Mouse (Mus musculus): Measurements from ENCODE around the gene Klrb1c. TPM values are rescaled to one million over a fixed set of nuclear protein-coding genes. Genes with fewer than 3 reads are reported as not detected.
"Not testable (repeated sequence)": the region's sequence is repeated elsewhere in the genome, so short reads cannot be mapped to it uniquely, and the experiment has no call there.

Gene Klrb1c
- polyA plus RNA-seq, 2 experiments: 0.15 TPM; not detected in 1

DNA sequence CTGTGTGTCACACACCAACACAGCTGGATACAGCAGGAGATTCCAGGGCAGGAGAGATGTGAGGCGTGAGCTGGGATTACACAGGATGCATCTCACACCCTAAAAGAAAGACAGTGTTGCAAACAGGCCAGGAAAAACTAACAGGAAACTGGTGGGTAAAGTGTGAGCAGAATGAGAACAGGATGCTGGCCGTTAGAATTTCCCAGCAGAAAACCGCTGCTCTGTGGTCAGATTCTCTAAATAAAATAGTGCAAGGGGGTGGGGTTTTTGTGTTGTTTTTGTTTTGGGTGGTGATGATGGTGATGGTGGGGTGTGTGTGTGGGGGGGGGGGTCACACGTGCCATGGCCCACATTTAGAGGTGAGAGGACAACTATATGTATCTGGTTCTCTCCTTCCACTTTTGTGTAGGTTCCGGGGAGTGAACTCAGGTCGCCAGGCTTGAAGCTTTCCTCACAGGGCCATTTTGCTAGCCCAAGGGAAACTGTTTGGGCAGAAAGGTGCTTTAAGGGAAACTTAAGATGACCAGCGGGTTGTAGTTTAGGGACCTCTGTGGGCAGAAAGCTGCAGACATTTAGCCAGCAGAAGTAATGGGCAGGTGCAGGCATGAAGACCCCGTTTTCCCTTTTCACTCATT lies 7.4 kb upstream of the Klrb1c start:
- no peaks in the 10 kb centered on the region for H3K27me3 ChIP-seq (ENCODE audit: control insufficient read depth, insufficient read depth, low read length)
- no peaks in the 10 kb centered on the region for H3K36me3 ChIP-seq (ENCODE audit: control insufficient read depth, insufficient read depth, low read length)
- ATAC-seq (ENCODE audit: low FRiP score, low read depth): no peak
- 64% methylated on average over 8 of the region's 8 CpGs for WGBS
- H3K9ac ChIP-seq (ENCODE audit: low read depth, low read length, severe bottlenecking): no peak overlapping the region
- no peaks in the 10 kb centered on the region for H3K9me3 ChIP-seq (ENCODE audit: control insufficient read depth, low read length)
- no peak overlapping the region for H3K4me2 ChIP-seq (replicated peaks; ENCODE audit: low read depth, low read length, severe bottlenecking)
- no peak overlapping the region for H3K27ac ChIP-seq (replicated peaks; ENCODE audit: low read depth, low read length)
- no peak for DNase-seq (ENCODE audit: low spot score)
- no peaks in the 10 kb centered on the region for H3K4me1 ChIP-seq (ENCODE audit: control insufficient read depth, insufficient read depth, low read length)
- no peak overlapping the region for H3K4me3 ChIP-seq (replicated peaks; ENCODE audit: low read length)
- no peak for TF ChIP-seq POLR2A (IDR thresholded peaks at IDR 0.05; ENCODE audit: borderline replicate concordance, extremely low read depth, insufficient read depth, insufficient read length)

DNA sequence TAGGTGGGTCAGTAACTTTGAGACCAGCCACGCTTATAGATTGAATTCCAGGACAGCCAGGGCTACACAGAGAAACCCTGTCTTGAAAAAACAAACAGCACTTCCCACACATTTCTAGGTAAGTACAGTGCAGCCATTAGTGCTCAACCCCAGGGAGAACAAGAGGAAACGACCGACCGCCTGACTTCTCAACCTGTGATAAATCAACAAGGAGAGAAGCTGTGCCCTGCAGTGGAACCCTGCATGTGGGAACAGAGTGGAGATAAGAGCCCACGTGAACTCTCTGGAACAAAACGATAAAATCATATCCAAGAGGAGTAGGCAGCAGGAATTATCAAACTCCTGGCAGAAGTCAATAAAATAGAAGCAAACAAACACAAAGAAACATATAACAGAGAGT lies 4.7 kb upstream of the Klrb1c start:
- Histone ChIP-seq H3K36me3 (ENCODE audit: control insufficient read depth, insufficient read depth, low read length) (no peaks in the 10 kb centered on the region), H3K9me3 (ENCODE audit: control insufficient read depth, low read length) (no peaks in the 10 kb centered on the region), H3K9ac (ENCODE audit: low read depth, low read length, severe bottlenecking) (no peak overlapping the region), H3K27me3 (ENCODE audit: control insufficient read depth, insufficient read depth, low read length) (no peaks in the 10 kb centered on the region), H3K4me1 (ENCODE audit: control insufficient read depth, insufficient read depth, low read length) (no peaks in the 10 kb centered on the region), H3K27ac (replicated peaks; ENCODE audit: low read depth, low read length) (no peak overlapping the region), H3K4me2 (replicated peaks; ENCODE audit: low read depth, low read length, severe bottlenecking) (no peak overlapping the region), H3K4me3 (replicated peaks; ENCODE audit: low read length) (no peak overlapping the region)
- ATAC-seq (ENCODE audit: low FRiP score, low read depth): no peak
- no peak for TF ChIP-seq POLR2A (IDR thresholded peaks at IDR 0.05; ENCODE audit: borderline replicate concordance, extremely low read depth, insufficient read depth, insufficient read length)
- no peak for DNase-seq (ENCODE audit: low spot score)
- WGBS: 38% methylated on average over 6 of the region's 6 CpGs

DNA sequence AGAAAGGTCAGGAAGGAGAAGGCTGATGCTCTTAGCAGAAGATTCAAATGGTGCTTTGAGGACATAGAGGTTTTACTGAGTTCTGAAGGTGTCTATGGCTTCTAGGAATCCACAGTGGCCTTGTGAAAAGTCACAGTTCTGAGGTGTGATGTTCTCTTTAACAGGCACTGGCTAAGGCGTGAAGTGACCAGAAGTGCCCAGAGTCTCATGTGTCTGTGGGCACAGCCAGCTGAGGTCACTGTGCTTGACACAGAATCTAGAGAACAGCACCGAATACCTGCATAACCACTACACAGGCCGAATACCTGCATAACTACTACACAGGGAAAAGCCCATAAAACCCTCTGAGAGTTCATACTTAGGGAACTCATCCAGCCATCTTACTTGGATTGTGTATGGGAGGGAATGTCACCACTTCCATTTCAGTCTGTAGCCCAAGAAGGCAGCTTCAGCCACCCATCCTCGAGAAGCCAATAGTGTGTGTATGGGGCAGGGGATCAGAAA lies 1.5 kb upstream of the Klrb1c start:
- not testable (repeated sequence) for H3K9ac ChIP-seq (ENCODE audit: low read depth, low read length, severe bottlenecking); DNase-seq (ENCODE audit: low spot score); H3K4me3 ChIP-seq (replicated peaks; ENCODE audit: low read length); H3K27me3 ChIP-seq (ENCODE audit: control insufficient read depth, insufficient read depth, low read length); H3K36me3 ChIP-seq (ENCODE audit: control insufficient read depth, insufficient read depth, low read length); ATAC-seq (ENCODE audit: low FRiP score, low read depth); H3K4me1 ChIP-seq (ENCODE audit: control insufficient read depth, insufficient read depth, low read length); H3K27ac ChIP-seq (replicated peaks; ENCODE audit: low read depth, low read length); H3K4me2 ChIP-seq (replicated peaks; ENCODE audit: low read depth, low read length, severe bottlenecking); H3K9me3 ChIP-seq (ENCODE audit: control insufficient read depth, low read length)
- 69% methylated on average over 4 of the region's 4 CpGs for WGBS

DNA sequence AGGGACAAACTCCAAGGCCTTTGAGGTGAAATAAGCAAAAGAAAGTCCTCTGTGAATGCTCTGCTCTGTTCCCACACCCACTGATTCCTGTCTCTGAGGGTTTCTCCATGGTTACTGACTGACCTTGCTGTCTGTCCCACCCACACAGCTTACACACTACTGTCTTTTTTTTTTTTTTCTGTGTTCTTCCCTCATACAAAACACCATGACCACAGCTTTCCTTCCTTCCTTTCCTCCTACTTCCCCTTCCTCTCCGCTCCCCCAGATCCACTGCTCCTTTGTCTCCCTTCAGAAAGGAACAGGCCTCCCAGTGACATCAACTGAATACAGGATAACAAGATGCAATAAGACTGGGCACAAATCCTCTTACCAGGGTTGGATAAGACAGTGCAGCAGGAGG lies 498 bp downstream of the Klrb1c start:
- Histone ChIP-seq H3K4me1 (ENCODE audit: control insufficient read depth, insufficient read depth, low read length) (no peaks in the 10 kb centered on the region), H3K9ac (ENCODE audit: low read depth, low read length, severe bottlenecking) (no peak overlapping the region), H3K4me3 (replicated peaks; ENCODE audit: low read length) (no peak overlapping the region), H3K36me3 (ENCODE audit: control insufficient read depth, insufficient read depth, low read length) (no peaks in the 10 kb centered on the region), H3K4me2 (replicated peaks; ENCODE audit: low read depth, low read length, severe bottlenecking) (no peak overlapping the region), H3K27ac (replicated peaks; ENCODE audit: low read depth, low read length) (no peak overlapping the region), H3K9me3 (ENCODE audit: control insufficient read depth, low read length) (no peaks in the 10 kb centered on the region), H3K27me3 (ENCODE audit: control insufficient read depth, insufficient read depth, low read length) (no peaks in the 10 kb centered on the region)
- 89% methylated on average over 1 of the region's 1 CpGs for WGBS
- TF ChIP-seq POLR2A (IDR thresholded peaks at IDR 0.05; ENCODE audit: borderline replicate concordance, extremely low read depth, insufficient read depth, insufficient read length): no peak
- DNase-seq (ENCODE audit: low spot score) (no peak), ATAC-seq (ENCODE audit: low FRiP score, low read depth) (no peak)

DNA sequence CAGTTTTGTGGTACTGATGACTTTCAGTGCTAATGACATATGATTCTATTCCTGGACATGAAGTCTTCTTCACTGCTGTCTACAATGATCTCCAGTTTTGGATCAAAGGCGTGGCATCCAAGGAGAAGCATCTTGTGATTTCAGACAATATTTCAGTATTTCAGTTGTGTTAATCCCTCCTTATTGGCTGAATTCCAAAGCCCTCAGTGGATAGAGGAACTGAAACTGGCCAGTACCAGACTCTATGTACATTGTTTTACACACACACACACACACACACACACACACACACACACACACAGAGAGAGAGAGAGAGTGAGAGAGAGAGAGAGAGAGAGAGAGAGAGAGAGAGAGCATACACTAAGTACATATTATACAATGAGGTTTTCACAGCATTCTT lies 2.6 kb downstream of the Klrb1c start:
- not testable (repeated sequence) for H3K36me3 ChIP-seq (ENCODE audit: control insufficient read depth, insufficient read depth, low read length); ATAC-seq (ENCODE audit: low FRiP score, low read depth); H3K4me2 ChIP-seq (replicated peaks; ENCODE audit: low read depth, low read length, severe bottlenecking); DNase-seq (ENCODE audit: low spot score); H3K9me3 ChIP-seq (ENCODE audit: control insufficient read depth, low read length); H3K4me3 ChIP-seq (replicated peaks; ENCODE audit: low read length); H3K4me1 ChIP-seq (ENCODE audit: control insufficient read depth, insufficient read depth, low read length); H3K27me3 ChIP-seq (ENCODE audit: control insufficient read depth, insufficient read depth, low read length); H3K27ac ChIP-seq (replicated peaks; ENCODE audit: low read depth, low read length); H3K9ac ChIP-seq (ENCODE audit: low read depth, low read length, severe bottlenecking)
- 90% methylated on average over 1 of the region's 1 CpGs for WGBS

All from limb, embryonic 14.5 days (tissue).